Mouse (Mus musculus) heart, embryonic 16.5 days (tissue): Measurements from ENCODE around the gene Hoxc9. TPM values are rescaled to one million over a fixed set of nuclear protein-coding genes. Genes with fewer than 3 reads are reported as not detected.

Experiments used
- ATAC-seq: fragments of 200-750 bp; cut with Nextera tagmentation; replicated peaks from 2 replicates; pipeline ENCODE4 v1.8.0; 2017; ENCODE audit warnings: moderate number of reproducible peaks; ENCODE audit not compliant: insufficient read depth, low FRiP score; ENCODE audit errors: extremely low read depth
- H3K27ac ChIP-seq: fragments of 300-500 bp; sonication (generic); 2 replicates; pipeline ENCODE4 v1.5.1; 2014; ENCODE audit warnings: mild to moderate bottlenecking, low read length, control low read depth, moderate library complexity
- H3K27me3 ChIP-seq: fragments of 300-500 bp; sonication (generic); 2 replicates; pipeline ENCODE4 v1.6.1; 2014; ENCODE audit warnings: low read length, mixed read lengths; ENCODE audit not compliant: control insufficient read depth, insufficient read depth
- H3K36me3 ChIP-seq: fragments of 300-500 bp; sonication (generic); 2 replicates; pipeline ENCODE4 v1.6.1; 2014; ENCODE audit not compliant: control insufficient read depth, insufficient read depth
- H3K4me1 ChIP-seq: fragments of 300-500 bp; sonication (generic); 2 replicates; pipeline ENCODE4 v1.6.1; 2014; ENCODE audit warnings: low read length, mixed read lengths; ENCODE audit not compliant: control insufficient read depth, insufficient read depth
- H3K4me2 ChIP-seq: fragments of 300-500 bp; sonication (generic); 2 replicates; pipeline ENCODE4 v1.6.1; 2014; ENCODE audit warnings: low read depth, mild to moderate bottlenecking, control low read depth, low read length
- H3K4me3 ChIP-seq: fragments of 300-500 bp; sonication (generic); 2 replicates; pipeline ENCODE4 v1.5.1; 2014; ENCODE audit warnings: mild to moderate bottlenecking, control low read depth, low read length
- H3K9ac ChIP-seq: fragments of 300-500 bp; sonication (generic); 2 replicates; pipeline ENCODE4 v1.6.1; 2014; ENCODE audit warnings: low read length, control low read depth
- H3K9me3 ChIP-seq: fragments of 300-500 bp; sonication (generic); replicated peaks from 2 replicates; pipeline ENCODE4 v1.6.1; 2016; ENCODE audit warnings: low read length; ENCODE audit not compliant: control insufficient read depth
- WGBS: fragments of 180-500 bp; shearing (Covaris S2); extraction: QIAGEN DNeasy Blood & Tissue Kit; methylation state at CpG from one replicate; pipeline ENCODE4 v1.1.7; 2014; 5-methylcytosine and 5-hydroxymethylcytosine counted together
- polyA plus RNA-seq: library from polyadenylated mRNA; unstranded; fragments of >200 nt; fragmentation: Nextera tagmentation; extraction: Ambion mirVana; gene quantifications from 2 replicates; pipeline ENCODE4 v1.2.1, GENCODE M21; 2015

The Hoxc9 gene
- polyA plus RNA-seq, 1 experiment from 2014 or later, result not detected

DNA sequence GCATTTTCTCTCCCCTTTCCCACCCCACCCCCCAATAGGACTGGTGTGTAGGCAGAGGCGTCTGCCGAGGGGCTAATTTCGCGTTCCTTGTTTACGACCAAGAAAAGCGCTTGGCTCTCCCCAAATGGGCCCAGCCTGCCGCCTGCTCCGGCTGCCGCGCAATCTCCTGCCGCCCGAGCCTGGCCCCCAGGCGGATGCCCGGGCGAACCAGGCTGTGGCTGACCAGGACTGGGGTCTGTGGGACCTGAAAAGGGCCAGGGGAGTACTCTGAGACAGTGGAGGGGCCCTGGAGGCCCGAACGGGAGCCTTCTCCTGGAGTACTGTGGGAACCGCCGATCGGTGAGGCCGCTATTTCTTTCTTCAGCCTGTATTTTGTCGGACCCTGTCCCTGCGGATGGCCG is 24.3 kb downstream of the Hoxc9 start:
- ATAC-seq, result no peak
- Histone ChIP-seq H3K4me2 (0 out of 2 replicates have a peak overlapping the region, but pooled peaks have one; percentile 4), H3K4me3 (no peak overlapping the region), H3K27ac (no peak overlapping the region), H3K4me1 (peaks cover 10% of the 10 kb centered on the region; the same call in 1 of the 2 replicates), H3K36me3 (no peaks in the 10 kb centered on the region), H3K9me3 (no peaks in the 10 kb centered on the region), H3K9ac (no peak overlapping the region), H3K27me3 (peaks cover 92% of the 10 kb centered on the region)
- 16% methylated on average over 24 of the region's 24 CpGs for WGBS

DNA sequence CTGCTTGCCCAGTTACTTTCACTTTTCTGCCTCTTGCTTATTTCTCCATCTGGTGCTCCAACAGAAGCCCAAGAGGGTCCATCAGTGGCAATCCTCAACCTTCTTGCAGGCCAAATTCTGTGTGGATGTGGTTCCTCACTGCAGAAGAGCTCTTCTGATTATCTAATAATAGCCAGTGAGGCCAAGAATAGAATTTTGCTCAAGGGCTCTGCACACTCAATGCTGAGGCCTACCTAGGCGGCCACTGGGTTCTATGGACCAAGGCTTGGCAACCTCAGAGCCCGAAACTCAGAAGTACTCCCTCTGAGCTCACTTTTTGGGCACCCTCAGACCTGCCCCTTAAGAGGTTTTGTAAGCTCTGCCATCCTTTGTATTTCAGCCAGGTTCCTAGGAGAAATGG is 25.1 kb downstream of the Hoxc9 start:
- Histone ChIP-seq H3K36me3 (no peaks in the 10 kb centered on the region), H3K9me3 (no peaks in the 10 kb centered on the region), H3K27ac (no peak overlapping the region), H3K4me2 (peak overlapping the region; percentile 6; the same call in 1 of the 2 replicates), H3K4me1 (peaks cover 10% of the 10 kb centered on the region; the same call in 1 of the 2 replicates), H3K9ac (no peak overlapping the region), H3K27me3 (peaks cover 93% of the 10 kb centered on the region), H3K4me3 (no peak overlapping the region)
- 0 out of 2 replicates have a peak, but pooled peaks have one; percentile 37 for ATAC-seq
- WGBS, result 34% methylated on average over 2 of the region's 2 CpGs

DNA sequence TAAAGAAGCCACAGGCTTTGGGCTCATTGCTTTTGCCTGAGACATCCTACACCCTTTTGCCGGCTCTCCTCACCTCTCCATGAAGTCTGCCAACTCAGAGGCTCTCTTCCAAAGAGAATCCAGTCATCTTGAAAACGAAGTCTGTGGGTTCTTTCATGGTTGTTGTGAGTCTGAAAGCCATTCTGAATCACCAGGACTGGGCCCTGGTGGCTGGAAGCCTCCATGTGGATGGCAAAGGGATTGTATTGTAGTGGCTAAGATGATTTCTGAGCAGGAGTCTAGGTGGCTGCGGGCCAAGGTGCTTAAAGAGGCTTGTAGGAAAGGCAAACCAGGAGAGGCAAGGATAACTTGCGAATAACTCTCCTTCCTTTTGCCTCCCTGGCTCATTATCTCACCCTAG is 25.9 kb downstream of the Hoxc9 start:
- H3K27me3 ChIP-seq, result peaks cover 94% of the 10 kb centered on the region
- no peak overlapping the region for H3K4me2 ChIP-seq
- no peak overlapping the region for H3K9ac ChIP-seq
- no peaks in the 10 kb centered on the region for H3K9me3 ChIP-seq
- ATAC-seq, result no peak
- H3K36me3 ChIP-seq, result no peaks in the 10 kb centered on the region
- H3K4me3 ChIP-seq, result no peak overlapping the region
- peaks cover 10% of the 10 kb centered on the region; the same call in 1 of the 2 replicates for H3K4me1 ChIP-seq
- WGBS, result 40% methylated on average over 4 of the region's 4 CpGs
- H3K27ac ChIP-seq, result no peak overlapping the region

DNA sequence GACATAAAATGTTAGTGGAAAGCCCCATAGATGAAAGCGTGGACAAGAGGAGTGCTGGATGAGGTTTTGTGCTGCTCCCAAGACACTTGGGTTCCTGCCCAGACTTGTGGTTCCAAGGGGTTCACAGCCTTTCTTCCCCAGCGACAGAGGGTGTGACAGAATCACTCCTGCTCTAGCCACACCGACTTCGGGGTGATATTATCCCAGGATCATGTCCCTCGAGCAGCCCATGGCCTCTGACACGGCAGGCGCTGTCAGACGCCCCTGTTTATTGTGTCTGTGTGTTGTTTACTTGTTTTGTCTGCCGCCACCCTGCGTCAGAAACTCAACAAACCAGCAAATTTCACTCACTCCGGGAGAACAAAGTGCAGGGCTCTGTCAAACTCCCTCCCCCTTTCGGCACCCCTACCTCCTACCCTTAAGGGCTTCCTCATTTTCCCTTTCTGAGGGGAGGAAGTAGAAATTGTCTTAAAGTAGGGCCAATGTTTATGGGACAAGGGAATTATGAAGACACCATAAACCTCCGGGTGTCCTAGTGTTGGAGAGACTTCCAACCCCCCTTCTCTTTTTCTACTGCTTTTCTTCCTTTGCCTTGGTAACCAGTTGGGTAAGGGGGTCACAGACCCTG is 26.7 kb downstream of the Hoxc9 start:
- ATAC-seq, result no peak

DNA sequence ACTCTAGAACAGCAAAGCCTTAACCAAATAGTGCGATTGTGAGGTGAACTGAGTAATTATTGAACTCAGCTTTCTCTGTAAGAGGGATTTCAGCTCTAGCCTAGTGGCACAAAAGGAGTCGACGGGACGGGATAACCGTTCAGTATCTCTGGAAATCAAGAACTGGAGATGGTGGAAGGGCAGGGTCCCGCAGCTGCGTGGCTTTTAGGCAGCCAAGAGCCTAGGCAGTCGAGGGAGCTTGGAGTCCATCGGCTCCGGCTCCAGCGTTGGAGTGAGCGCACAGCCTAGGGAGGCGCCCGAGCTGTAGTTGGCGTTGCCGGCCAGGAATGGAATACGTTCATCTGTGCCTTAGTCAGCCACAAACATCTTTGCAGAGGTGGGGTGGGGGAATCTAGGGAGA is 29.1 kb downstream of the Hoxc9 start:
- Histone ChIP-seq H3K4me1 (peaks cover 4% of the 10 kb centered on the region; the same call in 1 of the 2 replicates), H3K27me3 (peaks cover 90% of the 10 kb centered on the region), H3K36me3 (no peaks in the 10 kb centered on the region), H3K4me3 (no peak overlapping the region), H3K9ac (no peak overlapping the region), H3K9me3 (no peaks in the 10 kb centered on the region), H3K4me2 (no peak overlapping the region), H3K27ac (no peak overlapping the region)
- no peak for ATAC-seq
- 3% methylated on average over 17 of the region's 17 CpGs for WGBS

More for the DNA sequence above, 26.7 kb downstream of the Hoxc9 start:
- Histone ChIP-seq H3K4me1 (peaks cover 10% of the 10 kb centered on the region; the same call in 1 of the 2 replicates), H3K27me3 (peaks cover 94% of the 10 kb centered on the region), H3K9ac (no peak overlapping the region), H3K27ac (no peak overlapping the region), H3K36me3 (no peaks in the 10 kb centered on the region), H3K4me2 (no peak overlapping the region), H3K4me3 (no peak overlapping the region), H3K9me3 (no peaks in the 10 kb centered on the region)
- WGBS, result 21% methylated on average over 13 of the region's 13 CpGs

DNA sequence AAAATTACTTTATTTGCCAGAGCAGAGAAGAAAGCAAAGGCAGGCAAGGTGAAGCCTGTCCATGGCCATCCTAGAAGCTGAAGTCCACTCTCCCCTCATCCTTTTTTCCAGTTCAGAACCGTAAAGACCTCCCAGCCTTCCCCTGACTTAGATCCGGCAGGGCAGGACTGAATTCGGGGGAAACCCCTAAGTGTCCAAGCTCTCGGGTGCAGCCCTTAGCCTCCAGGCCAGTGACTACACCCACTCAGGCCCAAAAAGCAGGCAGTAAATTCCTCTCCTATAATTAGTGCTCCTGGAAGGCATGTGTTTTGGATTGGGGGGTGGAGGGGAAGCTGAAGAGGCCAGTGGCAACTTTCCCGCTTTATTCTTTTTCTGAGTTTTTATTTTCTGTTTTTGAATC is 29.6 kb downstream of the Hoxc9 start:
- Histone ChIP-seq H3K4me2 (no peak overlapping the region), H3K9ac (no peak overlapping the region), H3K27ac (no peak overlapping the region), H3K4me1 (peaks cover 4% of the 10 kb centered on the region; the same call in 1 of the 2 replicates), H3K27me3 (peaks cover 91% of the 10 kb centered on the region), H3K9me3 (no peaks in the 10 kb centered on the region), H3K36me3 (no peaks in the 10 kb centered on the region), H3K4me3 (no peak overlapping the region)
- ATAC-seq, result no peak
- 9% methylated on average over 5 of the region's 5 CpGs for WGBS

DNA sequence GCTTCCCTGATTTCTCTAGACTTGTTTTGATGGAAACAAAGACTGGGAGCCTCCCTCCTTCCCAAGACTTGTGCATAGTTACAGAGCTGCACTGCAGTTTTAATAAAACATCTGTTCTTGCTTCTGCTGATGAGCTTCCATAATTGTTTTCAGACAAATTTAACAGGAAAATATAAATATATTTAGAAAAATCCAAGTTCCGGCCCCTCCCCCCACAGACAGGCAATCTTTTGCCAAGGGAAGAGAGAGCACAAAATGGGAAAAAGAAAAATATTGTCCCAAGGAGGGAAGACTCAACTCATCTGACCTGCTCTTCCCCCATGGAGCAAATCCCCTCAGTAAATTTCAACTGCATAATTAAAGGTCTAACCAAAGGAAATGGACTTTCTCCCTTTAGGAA is 30.1 kb downstream of the Hoxc9 start:
- H3K27me3 ChIP-seq, result peaks cover 91% of the 10 kb centered on the region
- H3K27ac ChIP-seq, result no peak overlapping the region
- no peak for ATAC-seq
- peaks cover 3% of the 10 kb centered on the region; the same call in 1 of the 2 replicates for H3K4me1 ChIP-seq
- H3K9ac ChIP-seq, result no peak overlapping the region
- 26% methylated on average over 1 of the region's 1 CpGs for WGBS
- no peaks in the 10 kb centered on the region for H3K9me3 ChIP-seq
- no peak overlapping the region for H3K4me2 ChIP-seq
- H3K36me3 ChIP-seq, result no peaks in the 10 kb centered on the region
- H3K4me3 ChIP-seq, result no peak overlapping the region

DNA sequence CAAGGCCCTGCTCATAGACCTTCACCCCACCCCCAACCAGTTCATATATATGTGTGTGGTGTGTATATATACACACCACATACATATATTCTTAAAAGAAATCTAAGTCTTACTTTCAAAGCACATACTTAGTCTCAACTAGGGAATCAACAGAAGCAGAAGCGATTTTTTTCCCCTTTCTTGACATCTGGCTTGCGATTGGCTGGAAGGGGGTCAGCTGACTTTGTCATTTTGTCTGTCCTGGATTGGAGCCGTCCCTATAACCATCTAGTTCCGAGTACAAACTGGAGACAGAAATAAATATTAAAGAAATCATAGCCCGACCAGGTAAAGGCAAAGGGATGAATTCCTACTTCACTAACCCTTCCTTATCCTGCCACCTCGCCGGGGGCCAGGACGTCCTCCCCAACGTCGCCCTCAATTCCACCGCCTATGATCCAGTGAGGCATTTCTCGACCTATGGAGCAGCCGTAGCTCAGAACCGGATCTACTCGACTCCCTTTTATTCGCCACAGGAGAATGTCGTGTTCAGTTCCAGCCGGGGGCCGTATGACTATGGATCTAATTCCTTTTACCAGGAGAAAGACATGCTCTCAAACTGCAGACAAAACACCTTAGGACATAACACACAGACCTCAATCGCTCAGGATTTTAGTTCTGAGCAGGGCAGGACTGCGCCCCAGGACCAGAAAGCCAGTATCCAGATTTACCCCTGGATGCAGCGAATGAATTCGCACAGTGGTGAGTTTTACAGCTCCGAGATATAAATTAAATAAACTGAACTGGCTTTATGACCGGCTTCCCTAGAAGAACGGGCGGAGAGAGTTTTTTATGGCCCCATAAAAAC is 33.2 kb downstream of the Hoxc9 start:
- Histone ChIP-seq H3K9ac (no peak overlapping the region), H3K4me3 (no peak overlapping the region)
- no peak for ATAC-seq

More for the DNA sequence above, 33.2 kb downstream of the Hoxc9 start:
- Histone ChIP-seq H3K4me1 (no peaks in the 10 kb centered on the region; the same call in 1 of the 2 replicates), H3K27ac (no peak overlapping the region), H3K9me3 (no peaks in the 10 kb centered on the region), H3K36me3 (no peaks in the 10 kb centered on the region), H3K4me2 (no peak overlapping the region), H3K27me3 (peaks cover 93% of the 10 kb centered on the region)
- 3% methylated on average over 27 of the region's 27 CpGs for WGBS
